Mouse (Mus musculus): ENCODE results near the gene Taldo1. TPM values are rescaled to one million over a fixed set of nuclear protein-coding genes. Genes with fewer than 3 reads are reported as not detected.
A peak's percentile ranks its signal among the peaks of the same experiment; 100 is the strongest.
"Not testable (repeated sequence)": the region's sequence is repeated elsewhere in the genome, so short reads cannot be mapped to it uniquely, and the experiment has no call there.

Taldo1 gene
- total RNA-seq, 2 experiments from 2014 or later, result 137 to 155 TPM

DNA sequence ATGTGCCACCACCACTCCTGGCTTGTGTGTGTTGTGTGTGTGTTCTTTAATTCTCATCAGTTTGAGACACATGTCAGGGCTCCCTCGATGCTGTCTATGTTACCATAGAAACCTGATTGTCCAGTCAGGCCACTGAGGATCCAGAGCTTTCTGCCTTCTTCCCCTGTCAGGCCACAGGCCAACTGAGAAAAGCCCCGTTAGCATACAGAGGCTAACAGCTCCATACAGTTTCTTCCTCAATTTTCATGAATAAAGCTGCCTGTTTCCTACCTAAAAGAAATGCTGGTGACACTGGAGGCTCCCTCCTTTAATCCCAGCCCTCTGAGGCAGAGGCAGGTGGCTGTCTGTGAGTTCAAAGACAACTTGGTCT lies 44.5 kb downstream of the Taldo1 start:
- intact Hi-C loops (cut with DNase I), result no loop called here

DNA sequence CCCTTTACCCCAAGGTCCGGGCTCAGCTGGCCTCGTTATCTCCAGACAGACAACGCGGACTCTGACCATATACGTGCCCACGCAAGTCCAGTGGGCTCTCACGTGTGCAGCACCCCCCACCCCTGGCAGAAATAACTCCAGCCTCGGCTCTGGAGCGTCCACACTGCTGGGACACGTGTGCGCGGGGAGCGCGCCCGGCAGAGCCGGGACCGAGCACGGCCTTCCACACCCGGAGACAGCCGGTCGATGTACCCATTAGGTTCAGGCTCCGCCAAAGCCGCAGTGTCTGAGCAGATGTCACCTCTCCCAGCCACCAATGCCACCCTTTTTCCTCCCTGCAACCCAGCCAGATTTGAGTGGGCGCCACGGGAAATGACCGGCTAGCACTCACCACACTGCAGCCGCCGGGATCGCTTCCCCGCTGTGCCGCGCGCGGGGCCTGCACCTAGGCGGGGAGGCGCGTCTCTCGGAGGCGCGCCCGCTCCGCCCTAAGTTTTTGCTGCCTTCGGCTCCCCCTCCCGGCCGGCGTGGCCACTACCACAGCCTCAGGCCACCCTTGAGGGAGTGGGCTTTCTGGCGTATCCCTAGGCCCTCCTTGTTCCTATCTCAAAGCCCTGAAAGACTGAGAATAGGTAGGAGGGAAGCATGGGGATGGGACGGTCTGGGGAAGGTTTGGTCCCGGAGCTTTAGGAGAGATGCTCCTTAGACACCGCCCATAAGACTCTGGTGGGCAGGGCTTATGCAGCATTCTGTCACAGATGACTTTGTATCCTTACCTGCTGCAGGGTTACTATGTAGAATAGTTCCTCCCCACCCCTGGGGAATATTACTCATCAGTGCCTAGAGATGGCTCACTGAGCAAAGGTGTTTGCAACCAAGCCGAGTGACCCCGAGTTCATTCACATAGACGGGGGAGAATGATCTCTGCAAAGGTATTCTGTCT lies 45.5 kb downstream of the Taldo1 start, which contains the start of gene Slc25a22:
Slc25a22 (minus strand) TSS at position 715 of the 943 bp plus-strand sequence.
- intact Hi-C loops (cut with DNase I), result loop anchor here (1.0 kb wide), 1 partner anchor 28 kb away; no protein-coding TSS in a partner anchor
- peak; percentile 88 for DNase-seq

More for the DNA sequence above, 44.5 kb downstream of the Taldo1 start:
- DNase-seq, result no peak

- intact Hi-C loops (cut with DNase I), result no loop called here
- no peak for DNase-seq
Measured at GRCm38 (mm10) chr7:141438201-141438968, 46.4 kb downstream of the Taldo1 start.

GRCm38 (mm10) chr7:141439140-141439679 lies 47.2 kb downstream of the Taldo1 start:
- intact Hi-C loops (cut with DNase I), result no loop called here
- DNase-seq, result no peak

DNA sequence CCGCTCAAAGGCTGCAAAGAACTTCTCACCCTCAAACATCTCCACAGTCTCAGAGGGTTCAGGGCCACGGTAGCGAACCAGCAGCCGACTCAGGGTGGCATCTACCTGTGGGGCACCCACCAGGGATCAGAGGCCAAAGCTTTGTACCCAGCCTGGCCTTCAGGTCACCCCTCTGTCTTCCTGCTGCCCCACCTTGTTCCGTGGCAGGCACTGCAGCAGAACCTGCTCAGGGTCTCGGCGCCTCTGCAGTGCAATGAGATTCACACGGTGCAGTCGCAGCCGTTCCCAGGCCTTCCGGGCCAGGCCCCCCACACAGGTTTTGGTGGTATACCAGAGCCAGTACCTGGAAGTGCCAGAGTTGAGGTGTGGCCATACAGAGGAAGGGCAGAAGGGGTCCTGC lies 47.8 kb downstream of the Taldo1 start:
- DNase-seq, result no peak
- intact Hi-C loops (cut with DNase I), result no loop called here

DNA sequence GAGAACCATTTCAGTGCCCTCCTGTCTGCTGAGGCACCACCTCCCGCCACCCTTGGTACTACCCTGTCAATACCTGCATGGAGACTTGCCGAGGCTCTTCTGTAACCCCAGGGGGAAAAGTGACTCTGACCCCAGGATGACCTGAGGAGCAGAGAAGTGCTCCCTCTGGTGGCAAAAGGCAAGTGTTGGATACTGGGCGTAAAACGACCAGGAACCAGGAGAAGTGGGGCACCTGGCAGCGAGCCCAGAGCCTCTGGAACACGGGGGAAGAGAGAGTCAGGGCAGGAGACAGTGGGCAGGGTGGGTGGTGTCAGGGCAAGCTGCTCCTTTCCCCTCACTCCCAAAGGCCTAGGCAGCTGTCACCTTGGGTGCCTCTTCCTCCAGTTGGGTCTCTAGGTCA lies 48.6 kb downstream of the Taldo1 start:
- intact Hi-C loops (cut with DNase I), result no loop called here
- peak; percentile 51 to 76 for DNase-seq

DNA sequence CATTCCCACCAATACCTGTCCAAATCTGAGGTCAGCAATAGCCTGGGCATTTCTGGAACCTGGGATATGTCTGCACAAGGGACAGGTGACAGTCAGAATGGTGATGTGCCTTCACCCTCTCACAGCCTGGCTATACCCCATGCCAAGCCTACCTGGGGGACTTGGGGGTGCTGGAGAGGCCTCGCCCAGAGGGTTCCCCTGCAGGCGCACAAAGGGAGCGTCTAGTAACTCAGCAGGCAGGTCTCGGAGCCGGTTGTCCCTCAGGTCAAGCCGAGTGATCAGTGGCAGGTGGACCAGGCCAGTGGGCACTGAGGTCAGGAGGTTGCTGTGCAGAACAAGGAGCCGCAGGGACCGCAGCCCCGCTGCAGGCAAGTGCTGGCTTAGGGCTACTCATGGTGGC lies 49.5 kb downstream of the Taldo1 start:
- DNase-seq, result no peak
- intact Hi-C loops (cut with DNase I), result no loop called here

DNA sequence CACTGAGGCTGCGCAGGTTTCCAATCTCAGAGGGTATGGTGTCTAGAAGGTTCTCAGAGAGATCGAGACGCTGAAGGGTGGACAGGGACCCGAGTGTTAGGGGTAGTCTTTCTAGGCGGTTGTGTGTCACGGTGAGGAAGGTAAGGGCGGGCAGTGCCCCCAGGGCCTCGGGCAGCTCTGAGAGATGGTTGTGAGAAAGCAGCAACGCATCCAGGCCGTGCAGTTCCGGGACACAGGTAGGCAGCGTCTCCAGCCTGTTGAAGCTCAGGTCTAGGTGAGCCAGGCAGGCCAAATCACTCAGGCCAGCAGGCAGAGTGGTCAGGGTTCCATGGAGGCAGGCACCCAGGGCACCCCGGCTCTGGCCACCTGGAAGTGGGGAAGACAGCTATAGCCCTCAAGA lies 50.2 kb downstream of the Taldo1 start:
- intact Hi-C loops (cut with DNase I), result no loop called here
- DNase-seq, result no peak

DNA sequence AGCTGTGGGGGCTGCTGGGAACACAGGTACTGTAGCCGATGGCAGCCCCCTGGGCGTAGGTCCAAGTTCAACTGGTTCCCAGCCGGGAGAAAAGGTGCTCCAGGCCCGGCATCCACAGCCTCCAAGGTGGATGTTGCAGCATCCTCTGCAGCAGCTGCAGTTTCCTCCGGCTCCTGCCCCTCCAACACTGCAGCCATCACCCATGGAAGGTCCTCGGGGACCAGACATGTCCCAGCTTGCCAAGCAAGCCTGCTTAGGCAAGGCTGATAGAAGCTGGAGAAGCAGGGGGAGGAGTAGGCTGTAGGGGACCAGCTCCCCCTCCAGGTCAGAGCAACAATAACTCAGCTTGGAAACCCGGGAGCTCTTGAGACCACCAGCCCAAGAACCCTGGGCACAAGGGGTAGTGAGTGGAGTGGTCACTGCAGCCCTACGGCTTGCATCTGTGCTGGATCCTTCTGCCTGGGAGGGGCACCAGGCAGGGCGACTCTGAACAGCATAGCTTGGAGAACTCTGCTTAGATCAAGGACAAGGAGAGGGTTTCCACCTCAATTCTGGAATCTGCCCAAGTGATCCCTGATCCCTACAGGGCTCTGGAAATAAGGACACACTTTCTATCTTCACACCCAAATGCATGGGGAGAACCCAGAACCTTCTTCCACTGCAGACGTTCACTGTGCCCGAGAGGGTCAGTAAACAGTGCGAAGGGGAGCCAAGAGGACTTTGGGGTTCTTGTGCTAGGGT lies 51.3 kb downstream of the Taldo1 start:
- intact Hi-C loops (cut with DNase I), result no loop called here
- DNase-seq, result peak; percentile 31 to 48

- intact Hi-C loops (cut with DNase I), result no loop called here
- DNase-seq, result peak; percentile 73 to 78
Measured at GRCm38 (mm10) chr7:141443828-141444237, 51.8 kb downstream of the Taldo1 start, which contains the start of gene Pidd1. TSS of gene Pidd1 (minus strand) at chr7:141444025.

GRCm38 (mm10) chr7:141446374-141446773 lies 54.4 kb downstream of the Taldo1 start:
- DNase-seq; intact Hi-C loops (cut with DNase I): not testable (repeated sequence)

DNA sequence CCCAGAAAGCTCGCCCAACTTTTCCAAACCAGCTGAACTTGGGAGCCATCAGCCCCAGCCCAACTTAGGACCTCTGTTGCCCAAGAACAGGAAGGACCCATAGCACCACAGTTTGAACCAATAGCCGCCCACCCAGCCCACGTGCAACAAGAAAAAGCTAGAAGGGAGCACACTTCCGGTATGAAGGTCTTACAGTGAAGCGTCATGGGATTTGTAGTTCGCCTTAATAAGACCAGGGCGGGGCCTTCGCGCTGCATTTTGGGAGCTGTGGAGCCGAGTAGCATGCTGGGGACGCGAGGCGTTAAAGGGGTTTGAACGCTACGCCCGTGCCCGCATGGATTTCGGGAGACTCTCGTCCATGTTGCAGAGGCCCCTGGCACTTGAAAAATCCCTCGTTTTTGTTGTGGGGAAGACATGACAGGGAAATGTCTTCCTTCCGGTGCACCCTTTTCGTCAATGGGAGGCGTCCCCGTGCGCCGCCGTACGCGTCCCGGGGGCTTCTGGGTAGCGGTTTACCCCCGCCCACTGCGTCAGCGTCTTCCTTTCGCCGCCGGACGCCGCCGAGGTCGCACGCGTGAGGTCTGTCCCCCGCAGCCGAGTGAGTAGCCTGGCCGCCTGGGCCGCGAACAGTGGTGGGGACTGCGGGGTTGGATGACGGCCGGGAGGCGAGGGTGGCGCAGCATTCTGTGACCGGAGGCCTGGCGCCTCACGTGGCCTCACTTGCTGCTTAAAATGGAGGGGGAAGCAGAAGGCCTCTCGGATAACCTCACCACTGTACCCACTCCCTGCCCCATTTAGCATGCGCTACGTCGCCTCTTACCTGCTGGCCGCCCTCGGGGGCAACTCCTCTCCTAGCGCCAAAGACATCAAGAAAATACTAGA lies 55.4 kb downstream of the Taldo1 start, which contains the start of gene Rplp2:
Rplp2 (plus strand) TSS at position 261 of the 882 bp plus-strand sequence.
- intact Hi-C loops (cut with DNase I), result no loop called here
- peak; percentile 96 for DNase-seq

GRCm38 (mm10) chr7:141451928-141452327 lies 59.9 kb downstream of the Taldo1 start:
- intact Hi-C loops (cut with DNase I), result no loop called here
- no peak for DNase-seq

Other genes starting within 250 kb of the Taldo1 start
- 10 to 100 TPM; 72.9 to 75.3 TPM for gene Rnh1, start 219.3 kb upstream of the Taldo1 start, total RNA-seq (2021)
- gene Hras, start 198.2 kb upstream of the Taldo1 start, total RNA-seq (2021), result 100 to 1,000 TPM; 102 to 114 TPM
- gene Lrrc56, start 198.0 kb upstream of the Taldo1 start, total RNA-seq (2021), result 1 to 10 TPM; 3.3 to 4.0 TPM
- not detected for gene Lmntd2, start 178.1 kb upstream of the Taldo1 start, total RNA-seq (2021)
- 1 to 10 TPM; 1.9 to 4.9 TPM for gene Rassf7, start 176.3 kb upstream of the Taldo1 start, total RNA-seq (2021)
- 10 to 100 TPM; 46.1 to 47.4 TPM for gene Phrf1, start 163.4 kb upstream of the Taldo1 start, total RNA-seq (2021)
- 1 to 10 TPM; 1.7 TPM for gene Irf7, start 125.7 kb upstream of the Taldo1 start, total RNA-seq (2021)
- gene Cdhr5, start 115.4 kb upstream of the Taldo1 start, total RNA-seq (2021), result not detected
- under 1 TPM in 1 of 2 experiments, not detected in 1; 0.48 TPM for gene Sct, start 113.1 kb upstream of the Taldo1 start, total RNA-seq (2021)
- not detected for gene Drd4, start 100.2 kb upstream of the Taldo1 start, total RNA-seq (2021)
- gene Deaf1, start 64.5 kb upstream of the Taldo1 start, total RNA-seq (2021), result 10 to 100 TPM; 25.0 to 27.0 TPM
- gene Tmem80, start 64.5 kb upstream of the Taldo1 start, total RNA-seq (2021), result 10 to 100 TPM; 13.5 to 14.7 TPM
- 1 to 10 TPM; 2.8 to 3.0 TPM for gene Eps8l2, start 53.3 kb upstream of the Taldo1 start, total RNA-seq (2021)
- gene Gatd1, start 21.9 kb downstream of the Taldo1 start, total RNA-seq (2021), result 10 to 100 TPM; 12.2 to 15.0 TPM
- 1 to 10 TPM; 1.6 TPM for gene Cend1, start 37.3 kb downstream of the Taldo1 start, total RNA-seq (2021)
- gene Slc25a22, start 45.7 kb downstream of the Taldo1 start, total RNA-seq (2021), result 10 to 100 TPM; 53.3 to 59.8 TPM
- 1 to 10 TPM; 2.3 to 3.5 TPM for gene Pidd1, start 51.8 kb downstream of the Taldo1 start, total RNA-seq (2021)
- 1,000 to 10,000 TPM; 1,065 to 1,124 TPM for gene Rplp2, start 55.2 kb downstream of the Taldo1 start, total RNA-seq (2021)
- 100 to 1,000 TPM; 244 to 353 TPM for gene Pnpla2, start 63.0 kb downstream of the Taldo1 start, total RNA-seq (2021)
- 10 to 100 TPM; 23.2 to 26.1 TPM for gene Cracr2b, start 68.9 kb downstream of the Taldo1 start, total RNA-seq (2021)
- 100 to 1,000 TPM; 297 to 312 TPM for gene Cd151, start 75.2 kb downstream of the Taldo1 start, total RNA-seq (2021)
- 10 to 100 TPM; 59.8 to 65.5 TPM for gene Polr2l, start 82.9 kb downstream of the Taldo1 start, total RNA-seq (2021)
- gene Tspan4, start 83.0 kb downstream of the Taldo1 start, total RNA-seq (2021), result 10 to 100 TPM; 37.3 to 38.9 TPM
- gene Chid1, start 147.7 kb downstream of the Taldo1 start, total RNA-seq (2021), result 10 to 100 TPM; 32.7 to 37.3 TPM
- gene Ap2a2, start 170.0 kb downstream of the Taldo1 start, total RNA-seq (2021), result 10 to 100 TPM; 60.4 to 60.9 TPM

Data from heart, postnatal 10 days (tissue).